In the genomic region with DNA sequence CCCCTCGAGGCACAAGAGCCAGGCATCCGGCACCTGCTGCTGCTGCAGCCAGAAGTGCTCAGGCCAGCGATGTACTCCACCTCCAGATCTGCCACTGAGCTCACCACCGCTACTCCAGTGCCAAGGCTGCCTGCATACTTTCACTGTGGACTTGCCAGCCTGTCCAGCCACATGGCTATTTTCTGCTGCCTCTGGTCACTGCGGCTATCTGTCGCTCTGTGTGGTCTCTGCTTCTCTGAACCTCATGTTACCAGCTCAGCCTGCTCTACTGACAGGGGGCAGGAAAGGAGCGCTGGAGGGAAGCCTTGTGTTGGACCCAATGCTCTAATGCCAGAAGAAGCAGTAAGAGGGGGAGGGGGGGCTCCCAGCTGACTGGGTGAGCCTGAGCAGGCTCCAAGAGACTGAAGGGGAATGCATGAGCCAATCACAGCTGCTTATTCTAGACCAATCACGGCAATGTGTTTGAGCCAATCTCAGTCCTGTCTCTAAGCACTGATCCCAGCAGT, we compare ENCODE assay signal across 9 mouse cellular contexts. TPM values are rescaled to one million over a fixed set of nuclear protein-coding genes. Genes with fewer than 3 reads are reported as not detected.
A peak's percentile ranks its signal among the peaks of the same experiment; 100 is the strongest.
DNase-seq lines count a peak whose midpoint lies in the region; ATAC-seq and TF ChIP-seq lines count a peak whose summit lies in the region.
"Had no signal": no experiment of that assay in that cellular context is flagged by ENCODE, and none has a peak within 500 bp of the region (broad histone marks: within the 10 kb centered on the region; RNA-seq: fewer than 3 reads in every experiment).

No protein-coding gene starts in this region.

- H3K4me2 ChIP-seq in liver, postnatal 0 days (ENCODE audit: low read depth, low read length), result no peak overlapping the region

- no peak overlapping the region for H3K4me3 ChIP-seq in embryonic facial prominence, embryonic 10.5 days
- no peak overlapping the region for H3K4me3 ChIP-seq in liver, postnatal 0 days (ENCODE audit: low read depth, low read length)

- H3K27ac ChIP-seq in embryonic facial prominence, embryonic 10.5 days (replicated peaks), result no peak overlapping the region; the same call in 1 of the 2 replicates
- H3K27ac ChIP-seq in liver, postnatal 0 days (ENCODE audit: low read depth), result no peak overlapping the region

- ATAC-seq in liver, postnatal 0 days, result no peak

- peak; percentile 48 for DNase-seq in layer of hippocampus, adult 11-12 months (ENCODE audit: low spot score)
- no peak for DNase-seq in layer of hippocampus, adult 18-20 months (ENCODE audit: low spot score in 2 of 2)
- peak; percentile 44 for DNase-seq in embryonic facial prominence, embryonic 10.5 days (ENCODE audit: low spot score)
- peak; percentile 41 for DNase-seq in heart, adult 8-10 months (ENCODE audit: low spot score)
- peak; percentile 52 for DNase-seq in kidney, adult 11 months
- peak; percentile 30 for DNase-seq in mesoderm, embryonic 11.5 days (ENCODE audit: low read depth, low spot score)
- no peak for DNase-seq in ovary, adult 18-20 months (ENCODE audit: low spot score)
- DNase-seq in liver, postnatal 0 days, result no peak

- TF ChIP-seq EP300 in liver, postnatal 0 days (IDR thresholded peaks at IDR 0.05; ENCODE audit: low read depth), result no peak

- H3K9ac ChIP-seq in liver, postnatal 0 days (replicated peaks), result no peak overlapping the region

- no peaks in the 10 kb centered on the region for H3K9me3 ChIP-seq in embryonic facial prominence, embryonic 10.5 days
- H3K9me3 ChIP-seq in liver, postnatal 0 days (ENCODE audit: low read length), result no peaks in the 10 kb centered on the region

- 65% methylated on average over 8 of the region's 8 CpGs for WGBS in embryonic facial prominence, embryonic 10.5 days
- WGBS in liver, postnatal 0 days (ENCODE audit: insufficient replicate concordance), result 72% methylated on average over 8 of the region's 8 CpGs

- TF ChIP-seq CTCF in liver, postnatal 0 days (IDR thresholded peaks at IDR 0.05; ENCODE audit: low read depth), result no peak

- no peaks in the 10 kb centered on the region for H3K36me3 ChIP-seq in embryonic facial prominence, embryonic 10.5 days (replicated peaks)
- H3K36me3 ChIP-seq in liver, postnatal 0 days (replicated peaks; ENCODE audit: insufficient read depth, low read length), result no peaks in the 10 kb centered on the region

- peaks cover 29% of the 10 kb centered on the region for H3K4me1 ChIP-seq in embryonic facial prominence, embryonic 10.5 days
- no peaks in the 10 kb centered on the region for H3K4me1 ChIP-seq in liver, postnatal 0 days (ENCODE audit: insufficient read depth)

- no peaks in the 10 kb centered on the region for H3K27me3 ChIP-seq in embryonic facial prominence, embryonic 10.5 days (replicated peaks; ENCODE audit: low read depth, poor library complexity, severe bottlenecking)
- H3K27me3 ChIP-seq in liver, postnatal 0 days (ENCODE audit: insufficient read depth, low read length), result no peaks in the 10 kb centered on the region

RNA-seq across cellular contexts. Expression of a gene that starts 34.7 kb away (rescaled TPM):
- total RNA-seq in layer of hippocampus, adult 18-20 months (2021), result 1 to 10 TPM; 1.2 to 2.0 TPM
- polyA plus RNA-seq in embryonic facial prominence, embryonic 10.5 days (2016; fragmentation: Nextera tagmentation; extraction: Ambion mirVana), result 0.23 TPM in 1 of 2 replicates, not detected in the other
- total RNA-seq in heart, adult 8-10 months (2022), result under 1 TPM in 2 of 4 experiments, not detected in 2; 0.24 to 0.72 TPM
- polyA plus RNA-seq in liver, postnatal 0 days (2015; fragmentation: Nextera tagmentation; extraction: Ambion mirVana), result not detected in 2 replicates
- total RNA-seq: common myeloid progenitor, adult 5-6 weeks had no signal

RNA-seq across cellular contexts. Expression of a gene that starts 37.8 kb away (rescaled TPM):
- total RNA-seq in layer of hippocampus, adult 18-20 months (2021), result 100 to 1,000 TPM; 117 to 126 TPM
- polyA plus RNA-seq in embryonic facial prominence, embryonic 10.5 days (2016; fragmentation: Nextera tagmentation; extraction: Ambion mirVana), result 3.5 and 3.8 TPM in 2 replicates
- 10 to 100 TPM; 24.4 to 26.0 (median 25.2) TPM for total RNA-seq in heart, adult 8-10 months (2022)
- polyA plus RNA-seq in liver, postnatal 0 days (2015; fragmentation: Nextera tagmentation; extraction: Ambion mirVana), result 0.62 and 0.73 TPM in 2 replicates
- total RNA-seq: common myeloid progenitor, adult 5-6 weeks had no signal

Comparison
In these comparisons a context has a peak if more than half of its experiments do, and no peak if none do; other contexts are left out.
1. DNase-seq: peak in layer of hippocampus, adult 11-12 months (single experiment), embryonic facial prominence, embryonic 10.5 days (single experiment), heart, adult 8-10 months (single experiment), kidney, adult 11 months (single experiment) and mesoderm, embryonic 11.5 days (single experiment); none in layer of hippocampus, adult 18-20 months (0 of 2), ovary, adult 18-20 months (single experiment) and liver, postnatal 0 days (single experiment).
2. RNA of a gene that starts 37.8 kb away (total RNA-seq): 117 to 126 TPM in layer of hippocampus, adult 18-20 months; 24.4 to 26.0 TPM in heart, adult 8-10 months; every median in the first group is over 4 times any median in the second.